Mouse (Mus musculus): ENCODE results near the gene Dnmt3c.
A peak's percentile ranks its signal among the peaks of the same experiment; 100 is the strongest.
"Not testable (repeated sequence)": the region's sequence is repeated elsewhere in the genome, so short reads cannot be mapped to it uniquely, and the experiment has no call there.

Gene Dnmt3c

GRCm38 (mm10) chr2:153696352-153696751 lies at the start of gene Dnmt3c:
Gene Dnmt3c, plus strand, starts transcription at chr2:153696652.
- DNase-seq, result no peak

DNA sequence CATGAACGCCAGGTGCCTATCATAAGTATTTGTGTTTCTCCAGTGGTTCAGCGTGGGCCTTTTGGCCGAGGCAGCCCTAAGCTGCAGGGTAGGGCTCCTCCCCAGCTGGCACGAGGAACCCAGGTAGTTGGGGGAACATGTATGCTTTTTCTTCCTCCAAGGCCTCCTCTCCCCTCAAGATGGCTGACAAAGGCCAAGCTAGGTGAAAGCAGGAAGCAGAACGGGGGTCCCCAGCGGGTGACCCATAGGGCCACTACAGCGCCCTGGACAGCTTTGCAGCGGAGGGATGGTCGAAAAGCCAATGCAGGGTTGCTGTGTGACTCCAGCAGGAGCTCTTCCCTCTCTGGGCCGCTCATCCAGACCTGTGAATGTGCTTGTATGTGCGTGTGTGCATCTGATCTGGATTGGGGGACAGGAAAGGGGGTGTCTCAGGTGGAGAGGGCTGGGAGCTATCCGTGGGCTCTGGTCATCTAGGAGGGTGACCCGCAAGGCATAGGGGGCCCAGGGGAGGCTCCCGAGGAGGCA lies 47.6 kb upstream of the Dnmt3c start:
- no peak for DNase-seq

GRCm38 (mm10) chr2:153649298-153650013 lies 47.0 kb upstream of the Dnmt3c start, which contains the start of gene Dnmt3b:
Gene Dnmt3b, plus strand, starts transcription at chr2:153649450.
- DNase-seq, result peak; percentile 47

GRCm38 (mm10) chr2:153650014-153650687 lies 46.3 kb upstream of the Dnmt3c start:
- DNase-seq, result peak; percentile 26

DNA sequence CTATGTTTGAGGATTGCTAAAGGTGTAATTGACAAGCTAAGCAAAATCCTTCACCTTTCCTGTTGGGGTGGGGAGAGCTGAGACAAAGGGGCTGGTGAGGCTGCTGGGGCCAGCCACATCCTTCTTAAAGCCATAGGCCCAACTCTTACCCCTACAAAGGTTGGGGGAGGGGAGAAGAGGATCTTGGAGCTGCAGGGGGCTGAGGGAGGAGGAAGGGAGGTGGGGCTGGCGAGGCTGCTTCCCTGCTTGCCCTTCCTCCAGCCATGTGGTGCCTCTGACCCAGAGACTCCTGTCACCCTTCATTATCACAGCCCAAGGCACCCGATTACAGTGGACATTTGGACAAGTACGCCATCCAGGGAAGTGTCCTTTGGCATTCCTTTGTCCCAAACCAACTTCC lies 44.8 kb upstream of the Dnmt3c start:
- DNase-seq, result no peak

GRCm38 (mm10) chr2:153657659-153658058 lies 38.8 kb upstream of the Dnmt3c start:
- DNase-seq, result not testable (repeated sequence)

DNA sequence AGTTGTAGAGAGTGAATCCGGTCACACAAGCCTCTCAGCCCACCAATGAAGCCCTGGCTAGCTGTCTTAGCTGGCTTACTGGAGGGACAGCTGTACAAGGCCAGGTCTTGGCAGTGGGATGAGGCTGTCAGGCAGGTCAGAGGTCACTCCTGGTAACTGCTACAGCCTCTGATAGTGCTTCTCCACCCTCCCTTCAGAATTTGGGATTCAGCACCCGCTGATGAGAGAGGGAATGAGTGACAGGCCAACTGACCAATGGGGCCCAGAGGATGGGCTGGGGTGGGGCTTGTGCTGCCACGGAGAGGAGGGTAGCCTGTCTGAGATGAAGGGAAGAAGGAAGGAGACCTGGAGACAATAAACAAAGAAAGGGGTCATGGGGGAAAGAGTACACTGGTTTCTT lies 35.8 kb upstream of the Dnmt3c start:
- DNase-seq, result no peak

- peak; percentile 25 for DNase-seq
Observed at GRCm38 (mm10) chr2:153665401-153665800, 31.1 kb upstream of the Dnmt3c start.

DNA sequence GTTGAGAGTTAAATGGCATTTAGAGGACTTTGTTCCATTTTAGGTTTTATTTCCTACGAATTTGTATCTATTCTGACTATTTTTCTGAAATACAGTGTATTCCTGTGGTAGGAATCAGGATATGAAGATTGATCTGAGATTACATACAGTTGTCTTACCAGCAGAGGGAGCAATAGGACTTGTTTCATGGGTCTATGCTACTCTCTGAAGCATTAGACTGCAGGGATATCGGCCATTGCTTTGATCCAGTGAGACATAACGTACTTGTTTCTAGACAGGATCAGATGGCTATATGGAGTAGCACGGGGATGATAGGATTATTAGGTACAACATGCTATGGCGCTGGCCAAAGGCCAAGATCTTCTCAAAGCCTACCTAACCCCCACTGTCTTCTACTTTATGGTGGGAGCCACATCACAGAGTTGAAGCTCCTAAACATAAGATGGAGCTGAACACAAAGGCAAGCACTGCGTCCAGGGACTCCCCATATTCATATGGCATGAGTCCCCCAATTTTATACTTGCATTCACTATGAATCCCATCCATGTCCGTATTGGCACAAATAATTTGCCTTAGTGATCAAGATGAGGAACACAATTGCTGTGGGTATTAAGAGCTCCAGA lies 27.6 kb upstream of the Dnmt3c start:
- DNase-seq, result peak; percentile 72

DNA sequence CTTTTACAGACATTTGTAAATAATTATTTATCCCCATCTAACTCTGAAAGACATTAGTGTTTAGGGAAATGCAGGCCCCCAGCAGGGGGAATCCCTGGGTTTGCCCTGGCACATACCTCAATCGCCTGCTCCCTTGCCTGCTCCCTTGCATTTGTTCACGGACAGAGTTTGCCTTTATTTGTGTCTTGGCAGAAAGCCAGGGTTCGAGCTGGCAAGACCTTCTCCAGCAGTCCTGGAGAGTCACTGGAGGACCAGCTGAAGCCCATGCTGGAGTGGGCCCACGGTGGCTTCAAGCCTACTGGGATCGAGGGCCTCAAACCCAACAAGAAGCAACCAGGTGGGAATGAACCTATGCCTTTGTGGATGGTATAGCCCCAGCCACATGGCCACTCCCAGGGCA lies 26.3 kb upstream of the Dnmt3c start:
- no peak for DNase-seq

- no peak for DNase-seq
Observed at GRCm38 (mm10) chr2:153672619-153673018, 23.8 kb upstream of the Dnmt3c start.

DNA sequence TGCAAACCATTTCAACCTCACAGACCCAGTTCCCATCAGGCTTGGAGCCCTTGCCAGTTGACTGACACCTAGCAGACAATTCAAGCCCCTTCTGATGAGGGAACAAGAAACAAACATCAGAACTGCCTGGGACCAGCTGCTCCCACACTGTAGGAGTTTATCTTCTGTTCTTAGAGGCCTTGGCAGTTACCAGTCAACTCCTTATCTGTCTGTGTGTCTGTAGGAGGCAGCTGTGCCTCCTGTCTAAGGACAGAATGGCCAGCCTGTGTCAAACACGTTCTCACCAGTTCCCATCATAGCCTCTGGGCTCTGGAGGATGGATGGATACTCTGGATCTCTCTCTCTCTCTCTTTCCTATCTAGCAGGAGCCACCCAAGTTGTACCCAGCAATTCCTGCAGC lies 21.1 kb upstream of the Dnmt3c start:
- DNase-seq, result not testable (repeated sequence)

- DNase-seq, result no peak
Observed at GRCm38 (mm10) chr2:153676944-153677343, 19.5 kb upstream of the Dnmt3c start.

GRCm38 (mm10) chr2:153677550-153677949 lies 18.9 kb upstream of the Dnmt3c start:
- DNase-seq, result no peak

GRCm38 (mm10) chr2:153679959-153680358 lies 16.5 kb upstream of the Dnmt3c start:
- no peak for DNase-seq

- not testable (repeated sequence) for DNase-seq
Observed at GRCm38 (mm10) chr2:153693413-153693812, 3.0 kb upstream of the Dnmt3c start.

DNA sequence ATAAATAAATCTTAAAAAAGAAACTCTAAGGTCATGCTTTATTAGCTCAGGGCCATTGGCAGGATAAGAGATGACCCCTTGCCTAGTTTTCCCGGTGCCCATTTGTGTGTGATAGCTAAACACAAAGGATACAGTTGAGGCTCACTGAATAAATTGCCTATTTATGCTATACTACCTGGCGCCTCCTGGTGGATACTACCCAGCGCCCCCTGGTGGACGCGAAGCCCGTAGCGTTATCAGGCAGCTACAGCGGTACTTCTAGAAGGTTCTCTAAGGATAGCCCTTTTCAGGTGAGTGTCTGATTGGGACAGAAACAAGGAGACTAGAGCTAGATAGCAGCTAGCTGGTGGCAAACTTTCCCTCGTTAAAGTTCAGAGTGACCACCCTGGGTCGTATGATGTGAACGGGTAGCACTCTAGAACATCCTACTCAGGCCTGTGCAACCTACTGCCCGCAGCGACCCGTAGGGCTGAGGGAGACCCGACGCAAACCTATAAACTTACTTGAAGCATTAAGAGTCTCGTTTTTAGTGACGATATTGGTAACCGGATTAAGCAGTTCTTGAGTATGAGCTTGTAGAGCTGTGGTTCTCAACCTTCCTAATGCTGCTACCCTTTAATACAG lies 1.9 kb upstream of the Dnmt3c start:
- DNase-seq, result peak; percentile 41

GRCm38 (mm10) chr2:153703389-153703788 lies 6.9 kb downstream of the Dnmt3c start:
- DNase-seq, result no peak

- peak; percentile 11 for DNase-seq
Observed at GRCm38 (mm10) chr2:153710701-153711330, 14.4 kb downstream of the Dnmt3c start.

GRCm38 (mm10) chr2:153712646-153713091 lies 16.2 kb downstream of the Dnmt3c start:
- DNase-seq, result no peak

DNA sequence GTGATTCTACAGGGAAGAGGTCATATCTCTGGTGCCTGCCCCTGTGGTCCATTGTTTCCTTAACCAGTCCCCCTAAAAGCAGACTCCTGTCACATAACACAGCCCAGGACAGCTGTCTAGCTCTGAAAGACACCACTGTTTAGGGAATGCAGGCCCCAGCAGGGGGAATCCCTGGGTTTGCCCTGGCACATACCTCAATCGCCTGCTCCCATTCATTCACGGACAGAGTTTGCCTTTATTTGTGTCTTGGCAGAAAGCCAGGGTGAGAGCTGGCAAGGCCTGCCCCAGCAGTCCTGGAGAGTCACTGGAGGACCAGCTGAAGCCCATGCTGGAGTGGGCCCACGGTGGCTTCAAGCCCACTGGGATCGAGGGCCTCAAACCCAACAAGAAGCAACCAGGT lies 16.8 kb downstream of the Dnmt3c start:
- peak; percentile 6 for DNase-seq

DNA sequence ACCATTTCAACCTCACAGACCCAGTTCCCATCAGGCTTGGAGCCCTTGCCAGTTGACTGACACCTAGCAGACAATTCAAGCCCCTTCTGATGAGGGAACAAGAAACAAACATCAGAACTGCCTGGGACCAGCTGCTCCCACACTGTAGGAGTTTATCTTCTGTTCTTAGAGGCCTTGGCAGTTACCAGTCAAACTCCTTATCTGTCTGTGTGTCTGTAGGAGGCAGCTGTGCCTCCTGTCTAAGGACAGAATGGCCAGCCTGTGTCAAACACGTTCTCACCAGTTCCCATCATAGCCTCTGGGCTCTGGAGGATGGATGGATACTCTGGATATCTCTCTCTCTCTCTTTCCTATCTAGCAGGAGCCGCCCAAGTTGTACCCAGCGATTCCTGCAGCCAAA lies 21.4 kb downstream of the Dnmt3c start:
- not testable (repeated sequence) for DNase-seq

DNA sequence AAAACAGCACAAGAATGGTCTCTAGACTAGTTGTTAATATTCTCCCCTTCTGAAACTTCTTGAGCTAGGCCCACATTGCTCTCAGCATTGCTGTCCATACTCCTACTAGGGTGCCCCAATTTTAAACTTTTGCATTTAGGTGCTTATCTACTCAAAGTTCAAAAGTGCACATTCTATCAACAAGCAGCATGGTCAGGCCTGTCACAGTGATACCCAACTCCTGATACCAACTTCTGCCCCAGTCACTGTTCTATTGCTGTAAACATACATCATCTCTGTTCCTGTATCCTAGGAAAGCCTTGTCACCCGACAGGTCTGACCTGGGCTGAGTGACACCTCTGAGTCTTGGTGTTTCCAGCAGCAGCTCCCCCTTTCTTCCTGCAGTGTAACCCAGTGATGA lies 26.6 kb downstream of the Dnmt3c start:
- DNase-seq, result no peak

Data from kidney, adult 9 months (tissue).